Mouse (Mus musculus) Patski (cell line): ENCODE measurements around the gene Chpf. TPM values are rescaled to one million over a fixed set of nuclear protein-coding genes. Genes with fewer than 3 reads are reported as not detected.

Experiments used
- ATAC-seq: fragments of 100-300 bp; one replicate; pipeline ENCODE4 v1.8.0; 2021
- CTCF ChIA-PET: fragments of 350-600 bp; sonication (Branson Sonifier 250); formaldehyde crosslinking; loops from one replicate; lab custom pipeline; 2022; ENCODE audit warnings: inconsistent platforms; lab: Charles Lee
- POLR2A ChIA-PET: fragments of 350-600 bp; sonication (Branson Sonifier 250); formaldehyde crosslinking; loops from one replicate; lab custom pipeline; 2022; ENCODE audit warnings: antibody characterized with exemption, inconsistent platforms; lab: Charles Lee
- DNase-seq: peaks from one replicate; pipeline ENCODE4 v3.0.0-alpha.2; 2011; ENCODE audit warnings: low read depth, low spot score
- H3K27me3 ChIP-seq: fragments of 371-371 bp; one replicate; pipeline ENCODE4 v1.5.1; 2021
- CTCF ChIP-seq: fragments of 100-300 bp; IDR thresholded peaks from one replicate; pipeline ENCODE4 v1.5.1; 2021
- in situ Hi-C: fragments of 300-500 bp; cut with MboI; formaldehyde crosslinking; loops from 3 replicates; pipeline ENCODE4 v1.11.1; 2018; ENCODE audit warnings: low pct_unique_long_range_greater_than_20kb, mixed read lengths
- polyA plus RNA-seq: library from polyadenylated mRNA; unstranded; gene quantifications from one replicate; pipeline ENCODE4 v1.2.3, GENCODE M21; 2021

The Chpf gene
- polyA plus RNA-seq, 1 experiment from 2014 or later = 65.0 TPM

DNA sequence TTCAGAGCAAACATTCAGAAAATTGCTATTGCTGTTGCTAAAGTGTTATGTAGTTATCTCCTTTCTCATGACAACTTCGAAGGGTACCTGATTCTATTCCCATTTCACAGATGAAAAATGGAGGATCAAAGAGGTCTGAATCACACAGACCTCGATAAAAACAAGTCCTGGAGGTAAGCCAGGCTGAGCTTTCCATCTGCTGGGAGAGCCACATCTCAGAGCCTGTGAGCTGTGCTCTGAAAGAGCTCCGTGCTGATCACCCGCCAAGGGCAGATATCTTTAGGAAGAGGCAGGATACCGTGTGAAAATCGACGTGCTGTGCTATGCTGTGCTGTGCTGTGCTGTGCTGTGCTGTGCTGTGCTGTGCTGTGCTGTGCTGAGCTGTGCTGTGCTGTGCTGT is 18.8 kb downstream of the Chpf start:
- CTCF ChIA-PET = interaction anchor here (0.9 kb wide), 1 partner anchor 117 kb away, joined by 3 read pairs; no protein-coding TSS in a partner anchor
- no peak for ATAC-seq
- no peak for TF ChIP-seq CTCF
- DNase-seq = no peak
- POLR2A ChIA-PET = no interaction called here
- peaks cover 5% of the 10 kb centered on the region for H3K27me3 ChIP-seq
- in situ Hi-C loops = no loop called here

DNA sequence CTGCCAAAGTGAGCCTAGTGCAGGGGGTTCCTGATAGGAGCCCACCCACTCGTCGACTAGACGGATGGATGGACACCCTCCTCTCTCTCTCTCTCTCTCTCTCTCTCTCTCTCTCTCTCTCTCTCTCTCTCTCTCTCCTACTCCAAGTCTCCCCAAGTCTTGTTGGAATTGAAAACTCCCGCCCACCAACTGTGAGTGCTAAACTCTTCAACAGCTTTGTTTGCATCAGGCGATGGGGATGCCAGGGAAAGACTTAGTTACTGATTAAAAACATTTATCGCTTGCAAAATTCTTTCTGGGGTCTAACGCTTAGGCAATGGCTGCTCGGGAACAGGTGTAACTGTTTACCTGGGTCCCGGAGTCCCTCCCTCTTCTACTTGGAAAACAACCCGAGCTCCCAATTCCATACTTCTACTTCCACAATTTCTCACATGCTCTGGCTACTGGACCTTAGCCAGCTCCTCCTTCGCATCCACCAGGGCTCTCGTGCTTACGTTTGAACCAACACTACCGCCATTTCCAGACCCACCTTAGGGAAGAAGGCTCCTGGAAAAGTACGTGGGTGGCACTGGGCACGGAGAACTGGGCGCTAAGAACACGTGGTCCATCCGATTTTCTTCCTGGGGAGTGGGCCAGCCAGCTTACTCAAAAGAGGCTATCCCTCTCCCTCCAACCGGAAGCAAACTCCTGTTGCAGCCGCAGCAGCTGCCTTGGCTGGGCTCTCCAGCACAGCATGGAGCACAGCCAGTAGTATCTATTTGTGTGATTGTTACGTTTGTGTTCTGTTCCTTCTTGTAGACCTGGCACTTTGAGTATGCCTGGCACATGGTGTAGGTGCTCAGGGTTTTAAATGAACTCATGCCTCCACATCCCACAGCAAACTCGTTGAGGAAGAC is 20.1 kb downstream of the Chpf start:
- ATAC-seq (no peak), DNase-seq (no peak)
- POLR2A ChIA-PET = interaction anchor here (0.6 to 1.7 kb wide), 4 partner anchors 9 to 141 kb away, joined by 3 to 7 read pairs (median 4); no protein-coding TSS in a partner anchor
- H3K27me3 ChIP-seq = no peaks in the 10 kb centered on the region
- in situ Hi-C loops = no loop called here
- no peak for TF ChIP-seq CTCF
- CTCF ChIA-PET = interaction anchor here (0.9 to 3.6 kb wide), 9 partner anchors 8 to 116 kb away, joined by 3 to 23 read pairs (median 3); partner anchors contain the start of genes Chpf, Gmppa and Tmem198

DNA sequence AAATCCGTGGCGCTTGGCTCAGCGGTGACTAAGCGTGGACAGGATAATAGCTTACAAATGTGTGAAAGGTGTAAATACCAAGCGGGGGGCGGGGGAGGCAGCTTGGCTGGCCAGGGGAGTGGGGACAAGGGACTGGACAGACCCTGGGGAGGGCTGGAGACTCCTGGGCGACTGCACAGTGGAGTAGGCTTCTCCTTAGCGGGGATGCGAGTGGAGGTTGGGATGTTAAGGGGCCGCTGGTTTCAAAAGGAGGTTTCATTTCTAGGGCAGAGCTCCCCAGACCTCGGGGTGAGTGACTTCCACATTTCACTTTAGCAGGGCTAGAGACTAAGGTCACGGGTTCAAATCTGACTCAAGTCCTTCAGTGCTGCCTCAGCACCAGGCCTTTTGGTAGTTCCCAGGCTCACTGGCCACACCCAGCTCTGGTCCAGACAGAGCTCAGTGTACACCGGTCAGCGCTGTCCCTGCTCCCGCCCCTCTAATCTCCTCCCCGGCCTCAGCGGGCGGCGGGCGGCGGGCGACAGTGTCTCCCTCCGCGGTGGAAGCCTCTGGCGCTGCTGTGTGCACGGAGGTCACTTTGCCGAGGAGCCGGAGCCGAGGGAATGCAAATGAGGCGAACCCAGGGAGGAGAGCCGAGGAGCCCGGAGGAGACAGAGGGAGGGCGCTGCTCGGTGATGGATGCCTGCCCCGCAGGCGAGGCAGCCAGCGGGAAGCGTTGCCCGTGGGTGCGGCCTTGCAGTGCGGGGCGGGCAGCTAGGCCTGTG is 20.9 kb downstream of the Chpf start:
- peak; percentile 58 for DNase-seq
- ChIA-PET CTCF (interaction anchor here (0.9 to 3.6 kb wide), 9 partner anchors 9 to 115 kb away, joined by 3 to 23 read pairs (median 4); partner anchors contain the start of genes Chpf, Gmppa and Tmem198), POLR2A (interaction anchor here (0.6 to 1.7 kb wide), 5 partner anchors 10 to 140 kb away, joined by 3 to 7 read pairs (median 4); no protein-coding TSS in a partner anchor)
- no peak for TF ChIP-seq CTCF
- H3K27me3 ChIP-seq = no peaks in the 10 kb centered on the region
- in situ Hi-C loops = no loop called here
- ATAC-seq = peak; percentile 67

DNA sequence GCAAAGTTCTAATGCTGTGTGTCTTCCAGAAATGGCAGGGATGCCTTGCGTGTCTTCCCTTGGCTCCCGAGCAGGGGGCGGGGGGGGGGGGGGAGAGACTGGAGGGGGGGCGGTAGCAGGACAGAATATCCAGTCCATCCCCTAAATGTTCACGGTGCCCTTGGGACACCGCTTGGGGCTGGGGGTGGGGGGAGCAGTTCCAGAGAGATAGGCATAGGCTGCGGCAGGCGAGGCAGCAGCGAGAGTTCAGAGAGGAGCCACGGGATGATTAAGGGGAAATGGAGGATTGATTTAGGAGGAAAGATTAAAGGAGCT is 21.4 kb downstream of the Chpf start:
- CTCF ChIA-PET = interaction anchor here (0.9 to 3.6 kb wide), 8 partner anchors 9 to 114 kb away, joined by 3 to 23 read pairs (median 4); partner anchors contain the start of genes Chpf, Gmppa and Tmem198
- in situ Hi-C loops = no loop called here
- DNase-seq (no peak), ATAC-seq (peak; percentile 29)
- peaks cover 4% of the 10 kb centered on the region for H3K27me3 ChIP-seq
- POLR2A ChIA-PET = interaction anchor here (0.7 to 1.7 kb wide), 3 partner anchors 11 to 110 kb away, joined by 3 to 7 read pairs (median 4); no protein-coding TSS in a partner anchor
- no peak for TF ChIP-seq CTCF

DNA sequence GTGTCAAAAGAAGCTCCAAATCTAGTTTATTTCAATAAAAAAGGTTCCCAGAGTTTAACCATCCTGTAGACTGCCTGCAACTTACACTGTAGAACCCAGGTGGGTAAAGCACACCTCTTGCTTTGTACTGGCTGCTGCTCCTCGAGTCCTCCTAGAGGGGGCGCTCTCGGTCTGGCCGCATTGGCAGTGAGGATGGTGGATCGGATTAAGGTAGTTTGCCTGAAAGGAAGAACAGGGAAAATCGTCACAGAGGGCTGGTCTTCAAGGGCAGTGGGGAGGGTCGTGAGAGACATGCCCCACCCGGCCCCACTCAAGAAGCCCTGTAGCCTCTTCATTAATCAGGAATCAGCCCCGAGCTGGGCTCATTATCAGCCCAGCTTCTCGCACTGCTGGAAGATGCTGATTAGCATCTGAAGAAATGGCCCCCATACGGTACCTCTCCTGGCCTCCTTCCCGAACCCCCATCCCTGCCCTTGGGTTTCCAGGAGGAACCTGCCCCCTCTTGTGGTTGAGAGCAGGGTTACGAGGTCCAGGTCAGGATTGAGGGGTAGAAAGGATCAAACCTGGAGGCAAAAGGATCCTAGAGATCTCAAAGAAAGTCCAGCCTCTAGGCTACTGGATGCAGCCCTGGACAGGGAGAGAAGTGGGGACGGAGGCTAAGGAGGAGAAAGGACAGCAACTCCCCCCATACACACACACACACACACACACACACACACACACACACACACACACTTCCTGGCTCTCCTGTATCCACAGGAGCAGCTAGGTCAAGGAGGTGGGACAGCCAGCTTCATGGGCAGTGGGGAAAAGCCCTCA is 22.2 kb downstream of the Chpf start:
- H3K27me3 ChIP-seq = peaks cover 10% of the 10 kb centered on the region
- ChIA-PET CTCF (interaction anchor here (0.9 to 3.6 kb wide), 4 partner anchors 8 to 57 kb away, joined by 3 to 23 read pairs (median 10); partner anchors contain the start of genes Chpf and Tmem198), POLR2A (interaction anchor here (0.5 to 1.2 kb wide), 3 partner anchors 11 to 114 kb away, joined by 3 to 4 read pairs (median 4); no protein-coding TSS in a partner anchor)
- no peak for DNase-seq
- ATAC-seq = no peak
- in situ Hi-C loops = no loop called here
- TF ChIP-seq CTCF = no peak

DNA sequence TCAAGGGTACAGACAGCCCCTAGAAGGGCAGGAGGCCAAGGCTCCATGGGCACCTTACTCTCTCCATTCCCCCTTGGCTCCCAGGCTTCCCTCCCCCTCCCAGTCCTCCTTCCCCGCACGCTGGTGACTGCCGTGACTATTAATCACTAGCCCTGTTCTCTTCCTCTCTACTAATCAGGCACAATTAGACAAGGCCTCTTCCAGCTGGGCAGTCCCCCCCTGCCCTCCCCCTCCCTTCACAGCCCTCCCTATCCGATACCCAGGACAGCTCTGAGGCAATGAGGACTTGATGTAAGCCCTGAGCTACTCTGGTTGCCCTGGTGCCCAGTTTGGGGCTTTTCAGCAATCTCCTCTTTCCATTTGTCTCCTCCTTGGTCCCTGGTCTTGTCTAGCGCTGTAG is 23.2 kb downstream of the Chpf start:
- CTCF ChIA-PET = interaction anchor here (3.6 kb wide), 1 partner anchor 11 kb away, joined by 23 read pairs; no protein-coding TSS in a partner anchor
- ATAC-seq (no peak), DNase-seq (no peak)

DNA sequence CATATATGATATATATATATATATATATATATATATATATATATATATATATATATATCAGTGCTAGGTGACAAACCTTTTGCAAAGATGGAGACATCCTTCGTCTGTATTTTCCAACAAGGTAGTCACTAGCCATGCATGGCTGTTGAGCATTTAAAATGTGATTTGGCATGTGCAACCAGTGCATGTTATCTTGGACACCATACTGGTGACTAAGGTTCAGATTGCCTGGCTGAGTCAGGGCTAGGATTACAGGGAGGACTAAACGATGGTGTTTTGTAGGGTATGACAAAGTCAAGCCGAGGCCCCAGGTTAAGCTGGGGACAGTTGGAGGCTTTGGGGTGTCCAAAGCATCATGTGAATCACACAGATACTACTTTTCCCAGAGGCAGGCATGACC is 23.7 kb downstream of the Chpf start:
- H3K27me3 ChIP-seq = peaks cover 20% of the 10 kb centered on the region
- ATAC-seq (no peak), DNase-seq (no peak)
- ChIA-PET CTCF (interaction anchor here (3.6 kb wide), 1 partner anchor 11 kb away, joined by 23 read pairs; no protein-coding TSS in a partner anchor), POLR2A (no interaction called here)
- TF ChIP-seq CTCF = no peak
- in situ Hi-C loops = no loop called here

More for the DNA sequence above, 23.2 kb downstream of the Chpf start:
- POLR2A ChIA-PET = interaction anchor here (1.2 kb wide), 1 partner anchor 10 kb away, joined by 4 read pairs; no protein-coding TSS in a partner anchor
- H3K27me3 ChIP-seq = peaks cover 15% of the 10 kb centered on the region
- no peak for TF ChIP-seq CTCF
- in situ Hi-C loops = no loop called here

DNA sequence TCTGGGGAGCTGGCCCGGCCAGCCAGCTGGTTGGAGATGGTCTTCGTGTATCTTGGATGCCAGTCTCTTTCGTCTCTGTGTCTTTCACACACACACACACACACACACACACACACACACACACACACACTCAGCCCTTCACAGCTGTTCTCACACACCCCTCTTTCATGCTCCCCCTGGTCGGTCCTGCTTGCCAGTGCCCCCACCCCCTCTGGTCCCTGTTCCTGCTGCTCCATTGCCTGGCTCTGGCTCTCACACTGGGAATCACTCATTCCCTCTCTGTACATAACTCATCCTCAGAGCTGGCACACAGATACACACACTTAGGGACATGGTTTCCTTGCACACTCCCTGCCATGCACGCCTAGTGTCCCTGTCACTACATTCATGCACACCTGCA is 27.2 kb downstream of the Chpf start:
- POLR2A ChIA-PET = interaction anchor here (0.7 to 0.9 kb wide), 3 partner anchors 10 to 93 kb away, joined by 3 read pairs; no protein-coding TSS in a partner anchor
- CTCF ChIA-PET = interaction anchor here (1.0 to 2.2 kb wide), 3 partner anchors 15 to 142 kb away, joined by 3 to 8 read pairs (median 5); no protein-coding TSS in a partner anchor
- TF ChIP-seq CTCF = no peak
- DNase-seq = no peak
- peaks cover 38% of the 10 kb centered on the region for H3K27me3 ChIP-seq
- no peak for ATAC-seq
- in situ Hi-C loops = no loop called here

DNA sequence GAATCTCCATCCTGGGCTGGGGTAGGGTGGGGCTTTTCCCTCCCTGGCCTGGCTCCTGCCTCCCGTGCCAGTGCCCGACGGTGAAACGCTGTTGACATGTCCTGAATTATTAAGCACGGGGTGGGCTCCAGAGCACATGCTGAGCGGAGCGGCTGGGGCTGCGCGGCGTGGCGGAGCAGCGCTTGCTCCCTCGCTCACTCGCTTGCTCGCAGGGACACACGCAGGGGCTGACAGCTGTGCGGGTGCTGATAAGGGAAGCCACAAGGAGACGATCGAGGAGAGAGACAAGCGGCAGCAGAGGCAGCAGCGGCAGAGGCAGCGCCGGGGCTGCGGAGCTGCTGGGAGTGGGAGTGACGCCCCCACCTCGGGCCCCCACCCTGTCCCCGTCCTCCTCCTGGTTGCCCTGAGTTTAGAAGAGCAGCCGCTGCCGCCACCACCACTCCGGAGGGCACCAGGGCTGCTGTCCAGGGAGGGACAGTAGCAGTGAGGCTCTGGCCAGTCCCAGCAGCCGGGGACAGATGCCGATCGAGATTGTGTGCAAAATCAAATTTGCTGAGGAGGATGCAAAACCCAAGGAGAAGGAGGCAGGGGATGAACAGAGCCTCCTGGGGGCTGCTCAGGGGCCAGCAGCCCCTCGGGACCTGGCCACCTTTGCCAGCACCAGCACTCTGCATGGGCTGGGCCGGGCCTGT is 28.6 kb downstream of the Chpf start, which contains the start of gene Asic4:
TSS of gene Asic4 (plus strand) at position 123 of the 692 bp plus-strand sequence.
- TF ChIP-seq CTCF = no peak
- in situ Hi-C loops = no loop called here
- DNase-seq = no peak
- ChIA-PET POLR2A (no interaction called here), CTCF (no interaction called here)
- peaks cover 38% of the 10 kb centered on the region for H3K27me3 ChIP-seq
- ATAC-seq = no peak
